Mouse (Mus musculus): ENCODE data around the gene Slc7a11.

GRCm38 (mm10) chr3:49913929-49914328 is 529.5 kb downstream of the Slc7a11 start:
- TF ChIP-seq CTCF (IDR thresholded peaks at IDR 0.05; ENCODE audit: extremely low read depth, insufficient read depth, insufficient read length, insufficient replicate concordance) (no peak), POLR2A (IDR thresholded peaks at IDR 0.05; ENCODE audit: low read depth, low read length) (no peak)
